Mouse (Mus musculus): Measurements from ENCODE around the gene Gabarap. TPM values are rescaled to one million over a fixed set of nuclear protein-coding genes. Genes with fewer than 3 reads are reported as not detected.
A peak's percentile ranks its signal among the peaks of the same experiment; 100 is the strongest.

Gene Gabarap
- polyA plus RNA-seq, 1 experiment: 334 TPM

GRCm38 (mm10) chr11:69982877-69983276, 8.1 kb upstream of the Gabarap start:
- Histone ChIP-seq H3K4me3 (ENCODE audit: insufficient read depth, low read length) (no peak overlapping the region; the same call in 1 of the 2 replicates), H3K27ac (ENCODE audit: insufficient read depth, low read length) (no peak overlapping the region), H3K4me1 (ENCODE audit: control insufficient read depth, insufficient read depth, low read length) (peaks cover 7% of the 10 kb centered on the region; the same call in 1 of the 2 replicates)
- TF ChIP-seq POLR2A (IDR thresholded peaks at IDR 0.05; ENCODE audit: extremely low read depth, insufficient read depth, low read length) (no peak), CTCF (IDR thresholded peaks at IDR 0.05; ENCODE audit: extremely low read depth, insufficient read depth, low read length) (no peak)

GRCm38 (mm10) chr11:69983377-69983776, 7.6 kb upstream of the Gabarap start:
- peaks cover 7% of the 10 kb centered on the region; the same call in 1 of the 2 replicates for H3K4me1 ChIP-seq (ENCODE audit: control insufficient read depth, insufficient read depth, low read length)
- H3K4me3 ChIP-seq (ENCODE audit: insufficient read depth, low read length): no peak overlapping the region
- H3K27ac ChIP-seq (ENCODE audit: insufficient read depth, low read length): no peak overlapping the region
- TF ChIP-seq CTCF (IDR thresholded peaks at IDR 0.05; ENCODE audit: extremely low read depth, insufficient read depth, low read length) (no peak), POLR2A (IDR thresholded peaks at IDR 0.05; ENCODE audit: extremely low read depth, insufficient read depth, low read length) (no peak)

GRCm38 (mm10) chr11:69984431-69984830, 6.5 kb upstream of the Gabarap start:
- peaks cover 7% of the 10 kb centered on the region; the same call in 1 of the 2 replicates for H3K4me1 ChIP-seq (ENCODE audit: control insufficient read depth, insufficient read depth, low read length)
- H3K27ac ChIP-seq (ENCODE audit: insufficient read depth, low read length): no peak overlapping the region
- TF ChIP-seq POLR2A (IDR thresholded peaks at IDR 0.05; ENCODE audit: extremely low read depth, insufficient read depth, low read length): no peak
- no peak for TF ChIP-seq CTCF (IDR thresholded peaks at IDR 0.05; ENCODE audit: extremely low read depth, insufficient read depth, low read length)
- no peak overlapping the region for H3K4me3 ChIP-seq (ENCODE audit: insufficient read depth, low read length)

- H3K4me3 ChIP-seq (ENCODE audit: insufficient read depth, low read length): no peak overlapping the region
- TF ChIP-seq POLR2A (IDR thresholded peaks at IDR 0.05; ENCODE audit: extremely low read depth, insufficient read depth, low read length) (no peak), CTCF (IDR thresholded peaks at IDR 0.05; ENCODE audit: extremely low read depth, insufficient read depth, low read length) (no peak)
- H3K4me1 ChIP-seq (ENCODE audit: control insufficient read depth, insufficient read depth, low read length): peaks cover 6% of the 10 kb centered on the region; the same call in 1 of the 2 replicates
- no peak overlapping the region for H3K27ac ChIP-seq (ENCODE audit: insufficient read depth, low read length)
These were observed 994 bp upstream of the Gabarap start for GRCm38 (mm10) chr11:69989949-69990348.

- H3K4me1 ChIP-seq (ENCODE audit: control insufficient read depth, insufficient read depth, low read length): peaks cover 6% of the 10 kb centered on the region; the same call in 1 of the 2 replicates
- peak overlapping the region; percentile 89 for H3K4me3 ChIP-seq (ENCODE audit: insufficient read depth, low read length)
- peak overlapping the region; percentile 87 for H3K27ac ChIP-seq (ENCODE audit: insufficient read depth, low read length)
- TF ChIP-seq CTCF (IDR thresholded peaks at IDR 0.05; ENCODE audit: extremely low read depth, insufficient read depth, low read length): no peak
- TF ChIP-seq POLR2A (IDR thresholded peaks at IDR 0.05; ENCODE audit: extremely low read depth, insufficient read depth, low read length): no peak
These were observed 768 bp downstream of the Gabarap start for GRCm38 (mm10) chr11:69991711-69992110.

GRCm38 (mm10) chr11:69992396-69992795, 1.5 kb downstream of the Gabarap start:
- H3K27ac ChIP-seq (ENCODE audit: insufficient read depth, low read length): no peak overlapping the region
- H3K4me1 ChIP-seq (ENCODE audit: control insufficient read depth, insufficient read depth, low read length): peaks cover 6% of the 10 kb centered on the region; the same call in 1 of the 2 replicates
- peak overlapping the region; percentile 89 for H3K4me3 ChIP-seq (ENCODE audit: insufficient read depth, low read length)
- TF ChIP-seq CTCF (IDR thresholded peaks at IDR 0.05; ENCODE audit: extremely low read depth, insufficient read depth, low read length): no peak
- no peak for TF ChIP-seq POLR2A (IDR thresholded peaks at IDR 0.05; ENCODE audit: extremely low read depth, insufficient read depth, low read length)

GRCm38 (mm10) chr11:69992932-69993331, 2.0 kb downstream of the Gabarap start:
- TF ChIP-seq CTCF (IDR thresholded peaks at IDR 0.05; ENCODE audit: extremely low read depth, insufficient read depth, low read length): no peak
- no peak for TF ChIP-seq POLR2A (IDR thresholded peaks at IDR 0.05; ENCODE audit: extremely low read depth, insufficient read depth, low read length)
- Histone ChIP-seq H3K4me1 (ENCODE audit: control insufficient read depth, insufficient read depth, low read length) (peaks cover 6% of the 10 kb centered on the region; the same call in 1 of the 2 replicates), H3K4me3 (ENCODE audit: insufficient read depth, low read length) (peak overlapping the region; percentile 89; the same call in 1 of the 2 replicates), H3K27ac (ENCODE audit: insufficient read depth, low read length) (no peak overlapping the region)

- no peak overlapping the region for H3K4me3 ChIP-seq (ENCODE audit: insufficient read depth, low read length)
- no peak overlapping the region for H3K27ac ChIP-seq (ENCODE audit: insufficient read depth, low read length)
- peaks cover 6% of the 10 kb centered on the region; the same call in 1 of the 2 replicates for H3K4me1 ChIP-seq (ENCODE audit: control insufficient read depth, insufficient read depth, low read length)
- TF ChIP-seq CTCF (IDR thresholded peaks at IDR 0.05; ENCODE audit: extremely low read depth, insufficient read depth, low read length) (no peak), POLR2A (IDR thresholded peaks at IDR 0.05; ENCODE audit: extremely low read depth, insufficient read depth, low read length) (no peak)
These were observed 3.6 kb downstream of the Gabarap start for GRCm38 (mm10) chr11:69994401-69995090.

GRCm38 (mm10) chr11:69995391-69995960, 4.5 kb downstream of the Gabarap start, which contains the start of gene Phf23:
TSS of gene Phf23 (plus strand) at chr11:69995777.
- Histone ChIP-seq H3K4me1 (ENCODE audit: control insufficient read depth, insufficient read depth, low read length) (peaks cover 6% of the 10 kb centered on the region; the same call in 1 of the 2 replicates), H3K27ac (ENCODE audit: insufficient read depth, low read length) (peak within 1 kb of the TSS; percentile 61), H3K4me3 (ENCODE audit: insufficient read depth, low read length) (peak within 1 kb of the TSS; percentile 84)
- TF ChIP-seq CTCF (IDR thresholded peaks at IDR 0.05; ENCODE audit: extremely low read depth, insufficient read depth, low read length) (no peak), POLR2A (IDR thresholded peaks at IDR 0.05; ENCODE audit: extremely low read depth, insufficient read depth, low read length) (peak; percentile 44; the same call in 1 of the 2 replicates)
